Mouse (Mus musculus) 3134 (cell line): ENCODE results near the gene Meis1.

Experiments used
- DNase-seq: peaks from one replicate; pipeline ENCODE4 v3.0.0-alpha.2; 2011; ENCODE audit warnings: low spot score; ENCODE audit not compliant: insufficient read length; ENCODE audit errors: extremely low read depth

The Meis1 gene

GRCm38 (mm10) chr11:19018489-19019203 is at the start of gene Meis1:
Gene Meis1 (minus strand): TSS chr11:19018985.
- peak; percentile 89 for DNase-seq

GRCm38 (mm10) chr11:19067334-19067733 is 48.5 kb upstream of the Meis1 start:
- DNase-seq = no peak

- DNase-seq = no peak
Measured at GRCm38 (mm10) chr11:19049276-19049675, 30.5 kb upstream of the Meis1 start.

GRCm38 (mm10) chr11:19036595-19037166 is 17.9 kb upstream of the Meis1 start:
- no peak for DNase-seq

- DNase-seq = no peak
Measured at GRCm38 (mm10) chr11:19026581-19027561, 8.1 kb upstream of the Meis1 start.

- DNase-seq = no peak
Measured at GRCm38 (mm10) chr11:19025976-19026520, 7.3 kb upstream of the Meis1 start.

- DNase-seq = no peak
Measured at GRCm38 (mm10) chr11:19024496-19025265, 5.9 kb upstream of the Meis1 start.

- no peak for DNase-seq
Measured at GRCm38 (mm10) chr11:19023356-19023755, 4.6 kb upstream of the Meis1 start.

- no peak for DNase-seq
Measured at GRCm38 (mm10) chr11:19022576-19022975, 3.8 kb upstream of the Meis1 start.

GRCm38 (mm10) chr11:19020951-19021710 is 2.3 kb upstream of the Meis1 start:
- no peak for DNase-seq

- peak; percentile 80 for DNase-seq
Measured at GRCm38 (mm10) chr11:19020371-19020824, 1.6 kb upstream of the Meis1 start.

- DNase-seq = peak; percentile 81
Measured at GRCm38 (mm10) chr11:19019204-19020171, 703 bp upstream of the Meis1 start.

- no peak for DNase-seq
Measured at GRCm38 (mm10) chr11:19017719-19018413, 919 bp downstream of the Meis1 start.

- no peak for DNase-seq
Measured at GRCm38 (mm10) chr11:19017262-19017661, 1.5 kb downstream of the Meis1 start.

- no peak for DNase-seq
Measured at GRCm38 (mm10) chr11:19016481-19017220, 2.1 kb downstream of the Meis1 start.

- no peak for DNase-seq
Measured at GRCm38 (mm10) chr11:19015731-19016461, 2.9 kb downstream of the Meis1 start.
